Mouse (Mus musculus): Measurements from ENCODE around the gene Gm9918. TPM values are rescaled to one million over a fixed set of nuclear protein-coding genes. Genes with fewer than 3 reads are reported as not detected.

The Gm9918 gene
- polyA plus RNA-seq, 1 experiment: 0.18 TPM

DNA sequence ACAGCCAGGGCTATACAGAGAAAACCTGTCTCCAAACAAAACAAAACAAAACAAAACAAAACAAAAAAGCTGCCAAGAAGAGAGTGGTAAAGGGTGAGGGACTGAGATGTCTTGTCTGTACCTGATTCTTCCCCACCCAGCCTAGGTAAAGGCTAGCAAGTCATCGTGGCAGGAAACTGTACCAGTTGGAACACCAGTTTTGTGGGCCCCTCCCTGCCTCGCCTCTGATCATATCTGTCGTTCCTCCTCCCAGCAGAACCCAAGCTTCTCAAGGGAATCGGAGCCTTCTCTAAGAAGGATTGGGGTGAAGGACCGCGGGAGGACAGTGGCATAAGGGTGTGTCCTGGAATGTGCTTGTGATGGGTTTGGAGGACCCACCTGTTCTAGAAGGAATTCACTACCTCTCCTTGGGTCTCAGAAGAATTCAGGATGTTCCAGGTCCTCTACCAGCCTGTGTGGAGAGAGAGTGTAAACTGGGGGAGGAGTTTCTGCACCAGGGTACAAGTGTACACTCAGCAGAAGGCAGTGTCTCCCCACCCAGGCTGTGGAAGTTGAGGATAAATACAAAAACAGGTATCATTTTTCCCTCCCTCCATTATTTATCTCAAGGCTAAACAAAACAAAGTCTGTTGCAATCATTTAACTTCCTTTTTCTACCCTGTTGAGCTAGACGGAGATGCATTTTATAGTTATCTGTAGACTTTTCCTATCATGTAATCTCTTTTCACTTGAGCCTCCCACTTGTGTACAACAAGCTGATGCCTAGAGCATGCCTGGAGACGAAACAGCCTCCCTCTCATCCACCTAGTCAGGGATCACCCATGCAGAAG, 12.3 kb downstream of the Gm9918 start:
- TF ChIP-seq POLR2A (IDR thresholded peaks at IDR 0.05; ENCODE audit: borderline replicate concordance, extremely low read depth, insufficient read depth, insufficient read length, poor library complexity, severe bottlenecking) (no peak), CTCF (IDR thresholded peaks at IDR 0.05; ENCODE audit: borderline replicate concordance, extremely low read depth, insufficient read depth, insufficient read length) (no peak)

DNA sequence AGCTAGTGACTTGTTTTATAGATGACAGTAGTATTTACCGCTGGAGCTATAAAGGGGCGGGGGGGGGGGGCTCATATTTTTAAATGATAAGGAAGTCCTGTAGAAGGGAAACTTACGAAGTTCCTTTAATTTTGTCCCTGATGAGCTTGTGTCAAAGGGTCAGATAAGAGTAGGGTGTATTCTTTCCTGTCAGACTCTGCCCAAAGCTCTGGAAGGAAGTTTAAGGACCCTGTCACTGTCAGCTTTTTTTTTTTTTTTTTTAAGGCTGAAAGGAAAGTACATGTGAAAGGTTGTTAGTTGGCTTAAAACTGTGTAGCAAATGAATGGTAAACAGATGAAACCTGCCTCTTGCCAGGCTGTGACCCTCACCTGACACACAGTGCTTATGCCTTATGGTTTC, 13.3 kb downstream of the Gm9918 start:
- TF ChIP-seq CTCF (IDR thresholded peaks at IDR 0.05; ENCODE audit: borderline replicate concordance, extremely low read depth, insufficient read depth, insufficient read length): no peak
- no peak for TF ChIP-seq POLR2A (IDR thresholded peaks at IDR 0.05; ENCODE audit: borderline replicate concordance, extremely low read depth, insufficient read depth, insufficient read length, poor library complexity, severe bottlenecking)

More for the DNA sequence above, 12.3 kb downstream of the Gm9918 start:
- no peak for DNase-seq (ENCODE audit: low read depth)

DNA sequence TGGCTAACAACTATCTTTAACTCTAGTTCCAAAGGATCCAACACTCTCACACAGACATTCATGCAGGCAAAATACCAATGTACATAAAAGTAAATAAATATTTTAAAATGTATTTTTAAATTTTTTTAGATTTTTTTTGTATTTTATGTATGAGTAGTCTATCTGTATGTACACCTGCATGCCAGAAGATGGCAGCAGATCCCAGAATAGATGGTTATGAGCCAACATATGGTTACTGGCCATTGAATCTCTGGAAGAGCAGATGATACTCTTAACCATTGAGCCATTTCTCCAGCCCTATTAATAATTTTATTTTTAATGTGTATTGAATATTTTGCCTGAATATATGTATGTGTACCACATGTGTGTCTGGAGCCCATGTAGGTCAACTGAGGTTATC, 17.0 kb downstream of the Gm9918 start:
- peak; percentile 69 for DNase-seq (ENCODE audit: low read depth)
- TF ChIP-seq CTCF (IDR thresholded peaks at IDR 0.05; ENCODE audit: borderline replicate concordance, extremely low read depth, insufficient read depth, insufficient read length): peak; percentile 38; the same call in 1 of the 2 replicates
- TF ChIP-seq POLR2A (IDR thresholded peaks at IDR 0.05; ENCODE audit: borderline replicate concordance, extremely low read depth, insufficient read depth, insufficient read length, poor library complexity, severe bottlenecking): no peak

More for the DNA sequence above, 13.3 kb downstream of the Gm9918 start:
- DNase-seq (ENCODE audit: low read depth): no peak

DNA sequence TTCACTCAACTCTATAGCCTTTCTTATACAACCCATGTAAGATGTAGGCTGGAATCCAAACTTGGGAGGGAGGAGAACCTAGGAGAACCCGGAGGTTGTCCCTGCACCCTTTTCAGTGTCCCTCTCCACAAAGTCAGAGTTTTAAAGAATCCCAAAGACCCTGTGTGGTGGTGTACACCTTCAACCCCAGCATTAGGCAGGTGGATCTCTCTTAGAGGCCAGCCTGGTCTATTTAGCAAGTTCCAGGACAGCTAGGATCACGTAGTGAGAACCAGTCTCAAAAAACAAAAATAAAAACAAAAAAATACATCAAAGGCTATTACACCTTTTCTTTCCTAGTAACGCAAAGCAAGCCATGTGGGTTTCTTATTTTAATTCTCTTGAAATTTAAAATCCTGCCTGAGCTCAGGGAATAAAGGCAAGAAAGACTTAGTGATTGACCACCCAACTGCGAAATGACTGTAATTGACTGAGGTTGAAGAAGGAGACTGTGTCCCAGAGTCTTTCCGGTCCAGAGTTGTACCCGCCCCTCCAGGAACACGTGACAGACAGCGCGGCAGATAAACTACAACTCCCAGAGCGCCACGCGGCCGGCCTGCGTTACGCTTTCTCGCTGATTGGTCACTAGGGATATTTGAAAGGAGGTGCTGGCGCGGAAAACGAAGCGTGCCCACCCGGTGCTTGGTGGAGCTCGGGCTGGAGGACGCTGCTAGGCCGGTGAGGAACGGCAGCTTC, 25.4 kb downstream of the Gm9918 start, which contains the start of gene Espl1:
Gene Espl1 (plus strand): TSS at position 634 of the 735 bp plus-strand sequence.
- no peak for TF ChIP-seq CTCF (IDR thresholded peaks at IDR 0.05; ENCODE audit: borderline replicate concordance, extremely low read depth, insufficient read depth, insufficient read length)
- TF ChIP-seq POLR2A (IDR thresholded peaks at IDR 0.05; ENCODE audit: borderline replicate concordance, extremely low read depth, insufficient read depth, insufficient read length, poor library complexity, severe bottlenecking): peak; percentile 25; the same call in 1 of the 2 replicates

DNA sequence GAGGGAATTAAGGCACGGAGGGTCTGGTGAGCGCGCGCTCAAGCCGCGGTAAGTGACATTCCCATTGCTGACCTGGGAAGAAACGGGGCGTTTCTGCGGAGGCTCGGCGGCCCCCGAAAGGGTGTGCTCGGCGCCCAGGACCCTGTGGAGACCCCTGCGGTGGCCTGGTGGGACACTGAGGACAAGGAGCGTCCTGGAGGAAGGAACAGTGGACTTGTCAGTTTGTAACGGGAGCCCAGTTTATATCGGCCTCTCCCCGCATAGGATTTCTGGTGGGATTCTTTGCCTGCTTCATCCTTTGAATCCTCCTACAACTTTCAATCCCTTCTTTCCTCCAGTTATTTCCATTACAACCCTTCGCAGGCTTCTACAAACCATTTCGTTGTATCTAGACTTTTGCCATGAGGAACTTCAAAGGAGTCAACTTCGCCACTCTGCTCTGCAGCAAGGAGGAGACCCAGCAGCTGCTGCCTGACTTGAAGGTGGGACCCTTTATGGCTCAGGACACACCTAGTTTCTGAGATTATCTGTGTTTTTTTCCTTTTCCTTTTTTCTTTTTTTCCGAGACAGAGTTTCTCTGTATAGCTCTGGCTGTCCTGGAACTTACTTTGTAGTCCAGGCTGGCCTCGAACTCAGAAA, 26.1 kb downstream of the Gm9918 start:
- no peak for DNase-seq (ENCODE audit: low read depth)
- no peak for TF ChIP-seq POLR2A (IDR thresholded peaks at IDR 0.05; ENCODE audit: borderline replicate concordance, extremely low read depth, insufficient read depth, insufficient read length, poor library complexity, severe bottlenecking)
- TF ChIP-seq CTCF (IDR thresholded peaks at IDR 0.05; ENCODE audit: borderline replicate concordance, extremely low read depth, insufficient read depth, insufficient read length): no peak

More for the DNA sequence above, 25.4 kb downstream of the Gm9918 start, which contains the start of gene Espl1:
- DNase-seq (ENCODE audit: low read depth): peak; percentile 98

DNA sequence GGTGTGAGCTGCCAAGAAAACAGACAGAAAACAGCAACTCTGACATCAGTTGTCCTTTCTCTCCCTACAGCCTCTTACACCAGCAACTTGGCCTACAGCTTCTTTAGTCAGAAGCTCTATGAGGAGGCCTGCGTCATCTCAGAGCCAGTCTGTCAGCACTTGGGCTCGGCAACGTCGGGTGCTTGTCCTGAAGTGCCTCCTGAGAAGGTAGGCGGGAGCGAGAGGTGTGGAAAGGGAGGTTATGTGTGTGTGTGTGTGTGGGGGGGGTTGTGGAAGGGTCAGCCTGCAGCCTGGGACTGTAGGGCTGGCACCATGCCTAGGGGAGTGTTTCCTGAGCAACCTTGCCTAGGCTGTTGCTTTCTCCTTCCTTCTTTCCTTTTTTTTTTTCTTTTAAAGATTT, 32.2 kb downstream of the Gm9918 start:
- TF ChIP-seq CTCF (IDR thresholded peaks at IDR 0.05; ENCODE audit: borderline replicate concordance, extremely low read depth, insufficient read depth, insufficient read length) (no peak), POLR2A (IDR thresholded peaks at IDR 0.05; ENCODE audit: borderline replicate concordance, extremely low read depth, insufficient read depth, insufficient read length, poor library complexity, severe bottlenecking) (no peak)
- no peak for DNase-seq (ENCODE audit: low read depth)

DNA sequence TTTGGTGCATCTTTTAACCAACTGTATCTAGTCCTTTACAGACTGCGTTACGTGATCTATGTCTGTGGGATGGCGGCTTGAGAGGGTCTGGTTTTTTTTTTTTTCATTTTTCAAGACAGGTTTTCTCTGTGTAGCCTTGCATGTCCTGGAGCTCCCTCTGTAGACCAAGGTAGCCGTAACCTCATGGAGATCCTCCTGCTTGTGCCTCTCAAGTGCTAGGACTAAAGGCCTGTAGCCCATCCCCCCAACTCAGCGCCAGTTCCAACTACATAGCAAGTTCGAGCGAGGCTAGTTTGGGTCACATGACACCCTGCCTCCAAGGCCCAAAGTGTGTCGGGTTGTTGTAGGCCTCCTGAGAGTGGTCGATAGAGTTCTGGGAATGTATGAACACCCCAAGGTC, 38.4 kb downstream of the Gm9918 start:
- no peak for DNase-seq (ENCODE audit: low read depth)
- TF ChIP-seq POLR2A (IDR thresholded peaks at IDR 0.05; ENCODE audit: borderline replicate concordance, extremely low read depth, insufficient read depth, insufficient read length, poor library complexity, severe bottlenecking) (no peak), CTCF (IDR thresholded peaks at IDR 0.05; ENCODE audit: borderline replicate concordance, extremely low read depth, insufficient read depth, insufficient read length) (no peak)

DNA sequence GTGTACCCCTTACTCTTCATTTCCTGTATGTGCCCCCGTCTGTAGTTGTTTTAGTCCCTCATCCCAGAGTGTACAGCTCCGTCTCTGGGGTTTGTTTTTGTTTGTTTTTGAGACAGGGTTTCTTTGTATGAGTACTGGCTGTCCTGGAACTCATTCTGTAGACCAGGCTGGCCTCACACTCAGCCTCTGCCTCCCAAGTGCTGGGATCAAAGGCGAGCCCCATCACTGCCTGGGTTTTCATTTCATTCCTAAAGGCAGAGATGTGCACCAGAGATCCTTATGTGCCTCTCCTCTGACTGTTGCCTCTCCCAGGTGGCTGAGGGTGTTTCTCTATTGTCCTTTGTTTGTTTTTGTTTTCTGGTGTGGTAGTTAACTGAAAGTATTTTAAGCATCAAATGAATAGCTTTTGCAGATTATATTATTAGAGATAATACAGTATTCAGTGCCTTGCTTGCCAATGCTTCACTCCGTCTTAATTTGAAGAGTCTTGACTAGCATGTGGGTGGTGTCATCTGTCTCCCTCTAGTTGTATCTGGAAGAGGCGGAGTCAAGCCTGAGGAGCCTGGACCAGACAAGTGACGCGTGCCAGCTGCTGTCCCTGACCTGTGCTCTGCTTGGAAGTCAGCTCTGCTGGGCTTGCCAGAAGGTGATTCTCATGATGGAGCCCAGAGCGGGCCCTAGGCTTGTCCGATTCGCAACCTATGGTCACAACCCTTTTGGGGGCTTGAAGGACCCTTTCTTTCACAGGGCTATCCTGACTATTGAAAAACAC, 39.9 kb downstream of the Gm9918 start:
- no peak for DNase-seq (ENCODE audit: low read depth)
- TF ChIP-seq POLR2A (IDR thresholded peaks at IDR 0.05; ENCODE audit: borderline replicate concordance, extremely low read depth, insufficient read depth, insufficient read length, poor library complexity, severe bottlenecking): no peak
- no peak for TF ChIP-seq CTCF (IDR thresholded peaks at IDR 0.05; ENCODE audit: borderline replicate concordance, extremely low read depth, insufficient read depth, insufficient read length)

DNA sequence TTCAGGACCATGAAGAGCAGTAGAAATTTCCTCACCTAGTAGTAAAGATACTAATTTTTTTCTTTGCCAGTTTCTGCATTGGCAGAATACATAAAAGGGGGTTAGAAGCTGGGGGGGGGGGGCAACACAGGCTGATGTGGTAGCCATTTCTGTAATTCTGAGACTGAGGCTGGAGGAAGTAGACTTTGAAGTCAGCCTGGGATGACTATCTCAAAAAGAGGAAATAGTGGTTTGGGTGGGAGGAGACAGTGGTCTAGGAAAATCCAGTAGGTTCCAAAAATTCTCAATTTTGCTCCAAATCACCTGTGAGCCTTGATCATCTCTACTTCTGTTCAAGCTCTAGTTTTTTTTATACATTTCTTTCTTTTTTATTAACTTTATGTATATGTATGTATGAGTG, 41.1 kb downstream of the Gm9918 start:
- no peak for DNase-seq (ENCODE audit: low read depth)
- no peak for TF ChIP-seq POLR2A (IDR thresholded peaks at IDR 0.05; ENCODE audit: borderline replicate concordance, extremely low read depth, insufficient read depth, insufficient read length, poor library complexity, severe bottlenecking)
- no peak for TF ChIP-seq CTCF (IDR thresholded peaks at IDR 0.05; ENCODE audit: borderline replicate concordance, extremely low read depth, insufficient read depth, insufficient read length)

DNA sequence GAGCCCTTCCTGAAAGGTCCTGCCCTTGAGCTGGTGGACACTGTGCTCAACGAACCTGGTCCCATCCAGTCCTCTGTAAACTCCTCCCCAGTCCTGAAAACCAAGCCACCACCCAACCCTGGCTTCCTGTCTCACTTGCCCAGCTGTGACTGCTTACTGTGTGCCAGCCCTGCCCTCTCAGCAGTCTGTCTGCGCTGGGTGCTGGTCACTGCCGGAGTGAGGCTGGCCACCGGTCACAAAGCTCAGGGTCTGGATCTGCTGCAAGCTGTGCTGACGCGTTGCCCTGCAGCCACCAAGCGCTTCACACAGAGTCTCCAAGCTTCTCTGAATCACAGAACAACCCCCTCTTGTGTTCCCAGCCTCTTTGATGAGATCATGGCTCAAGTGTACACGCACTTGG, 44.9 kb downstream of the Gm9918 start:
- TF ChIP-seq POLR2A (IDR thresholded peaks at IDR 0.05; ENCODE audit: borderline replicate concordance, extremely low read depth, insufficient read depth, insufficient read length, poor library complexity, severe bottlenecking): no peak
- no peak for TF ChIP-seq CTCF (IDR thresholded peaks at IDR 0.05; ENCODE audit: borderline replicate concordance, extremely low read depth, insufficient read depth, insufficient read length)
- no peak for DNase-seq (ENCODE audit: low read depth)

All from brain, embryonic 14.5 days (tissue).